Mouse (Mus musculus): ENCODE results near the gene Pafah1b3. TPM values are rescaled to one million over a fixed set of nuclear protein-coding genes. Genes with fewer than 3 reads are reported as not detected.

The Pafah1b3 gene
- polyA plus RNA-seq, 1 experiment from 2014 or later = 125 TPM

GRCm38 (mm10) chr7:25274571-25274970 is 23.2 kb downstream of the Pafah1b3 start:
- DNase-seq (ENCODE audit: low spot score) (peak; percentile 22), ATAC-seq (ENCODE audit: low FRiP score, low TSS enrichment) (no peak)
- TF ChIP-seq CTCF (IDR thresholded peaks at IDR 0.05; ENCODE audit: low read depth) (no peak), EP300 (optimal IDR thresholded peaks at IDR 0.05) (no peak)
- Histone ChIP-seq H3K27me3 (ENCODE audit: control insufficient read depth, insufficient read depth, low read length) (no peaks in the 10 kb centered on the region), H3K27ac (replicated peaks) (peak overlapping the region; percentile 78), H3K36me3 (ENCODE audit: control insufficient read depth, insufficient read depth, low read length) (peaks cover 15% of the 10 kb centered on the region), H3K4me2 (replicated peaks; ENCODE audit: low read depth) (no peak overlapping the region), H3K4me1 (replicated peaks; ENCODE audit: control insufficient read depth, insufficient read depth) (peaks cover 3% of the 10 kb centered on the region), H3K9me3 (ENCODE audit: control insufficient read depth, low read length) (no peaks in the 10 kb centered on the region), H3K4me3 (ENCODE audit: low read depth, low read length) (no peak overlapping the region), H3K9ac (ENCODE audit: low read length) (no peak overlapping the region; the same call in 1 of the 2 replicates)
- 28% methylated on average over 5 of the region's 5 CpGs for WGBS

- 82% methylated on average over 22 of the region's 22 CpGs for WGBS
- Histone ChIP-seq H3K36me3 (ENCODE audit: control insufficient read depth, insufficient read depth, low read length) (peaks cover 15% of the 10 kb centered on the region), H3K9ac (ENCODE audit: low read length) (no peak overlapping the region), H3K27me3 (ENCODE audit: control insufficient read depth, insufficient read depth, low read length) (no peaks in the 10 kb centered on the region), H3K9me3 (ENCODE audit: control insufficient read depth, low read length) (no peaks in the 10 kb centered on the region), H3K4me2 (replicated peaks; ENCODE audit: low read depth) (no peak overlapping the region; the same call in 1 of the 2 replicates), H3K4me3 (ENCODE audit: low read depth, low read length) (no peak overlapping the region), H3K4me1 (replicated peaks; ENCODE audit: control insufficient read depth, insufficient read depth) (peaks cover 6% of the 10 kb centered on the region), H3K27ac (replicated peaks) (no peak overlapping the region)
- no peak for ATAC-seq (ENCODE audit: low FRiP score, low TSS enrichment)
- no peak for TF ChIP-seq CTCF (IDR thresholded peaks at IDR 0.05; ENCODE audit: low read depth)
- TF ChIP-seq EP300 (optimal IDR thresholded peaks at IDR 0.05) = no peak
- no peak for DNase-seq (ENCODE audit: low spot score)
Observed at GRCm38 (mm10) chr7:25273259-25274241, 24.2 kb downstream of the Pafah1b3 start.

- no peak overlapping the region for H3K4me2 ChIP-seq (replicated peaks; ENCODE audit: low read depth)
- TF ChIP-seq CTCF (IDR thresholded peaks at IDR 0.05; ENCODE audit: low read depth) = no peak
- H3K36me3 ChIP-seq (ENCODE audit: control insufficient read depth, insufficient read depth, low read length) = peaks cover 15% of the 10 kb centered on the region
- DNase-seq (ENCODE audit: low spot score) (no peak), ATAC-seq (ENCODE audit: low FRiP score, low TSS enrichment) (no peak)
- peaks cover 6% of the 10 kb centered on the region for H3K4me1 ChIP-seq (replicated peaks; ENCODE audit: control insufficient read depth, insufficient read depth)
- no peak overlapping the region for H3K4me3 ChIP-seq (ENCODE audit: low read depth, low read length)
- H3K27ac ChIP-seq (replicated peaks) = no peak overlapping the region
- H3K27me3 ChIP-seq (ENCODE audit: control insufficient read depth, insufficient read depth, low read length) = no peaks in the 10 kb centered on the region
- 87% methylated on average over 37 of the region's 38 CpGs for WGBS
- H3K9ac ChIP-seq (ENCODE audit: low read length) = no peak overlapping the region
- H3K9me3 ChIP-seq (ENCODE audit: control insufficient read depth, low read length) = no peaks in the 10 kb centered on the region
Observed at GRCm38 (mm10) chr7:25272445-25273258, 25.1 kb downstream of the Pafah1b3 start.

- ATAC-seq (ENCODE audit: low FRiP score, low TSS enrichment) = no peak
- no peaks in the 10 kb centered on the region for H3K9me3 ChIP-seq (ENCODE audit: control insufficient read depth, low read length)
- H3K27ac ChIP-seq (replicated peaks) = no peak overlapping the region
- no peak overlapping the region for H3K9ac ChIP-seq (ENCODE audit: low read length)
- WGBS = 89% methylated on average over 29 of the region's 30 CpGs
- H3K27me3 ChIP-seq (ENCODE audit: control insufficient read depth, insufficient read depth, low read length) = no peaks in the 10 kb centered on the region
- H3K4me2 ChIP-seq (replicated peaks; ENCODE audit: low read depth) = no peak overlapping the region
- no peak for DNase-seq (ENCODE audit: low spot score)
- TF ChIP-seq CTCF (IDR thresholded peaks at IDR 0.05; ENCODE audit: low read depth) (no peak), EP300 (optimal IDR thresholded peaks at IDR 0.05) (no peak)
- H3K4me1 ChIP-seq (replicated peaks; ENCODE audit: control insufficient read depth, insufficient read depth) = peaks cover 8% of the 10 kb centered on the region
- peaks cover 15% of the 10 kb centered on the region for H3K36me3 ChIP-seq (ENCODE audit: control insufficient read depth, insufficient read depth, low read length)
- no peak overlapping the region for H3K4me3 ChIP-seq (ENCODE audit: low read depth, low read length)
Observed at GRCm38 (mm10) chr7:25271651-25272444, 25.9 kb downstream of the Pafah1b3 start.

All from stomach, postnatal 0 days (tissue).